Mouse (Mus musculus) heart, embryonic 11.5 days (tissue): ENCODE measurements at regions not wholly inside any gene's neighbourhood (a gene's known extent, or its start where the extent isn't known, plus 50 kb on each side); places are given as distances from the start of the nearest gene placed in this dataset.

Experiments used
- ATAC-seq: fragments of 200-750 bp; cut with Nextera tagmentation; replicated peaks from 2 replicates; pipeline ENCODE4 v1.8.0; 2017; ENCODE audit warnings: moderate library complexity; ENCODE audit not compliant: insufficient number of reproducible peaks, low FRiP score, low TSS enrichment
- H3K27ac ChIP-seq: fragments of 300-500 bp; sonication (generic); 2 replicates; pipeline ENCODE4 v1.5.1; 2014; ENCODE audit warnings: mild to moderate bottlenecking, low read depth, low read length
- H3K27me3 ChIP-seq: fragments of 300-500 bp; sonication (generic); 2 replicates; pipeline ENCODE4 v1.6.1; 2014; ENCODE audit warnings: mild to moderate bottlenecking, low read length, mixed read lengths; ENCODE audit not compliant: control insufficient read depth, insufficient read depth
- H3K36me3 ChIP-seq: fragments of 300-500 bp; sonication (generic); 2 replicates; pipeline ENCODE4 v1.6.1; 2014; ENCODE audit warnings: mild to moderate bottlenecking, low read length, moderate library complexity, mixed read lengths; ENCODE audit not compliant: control insufficient read depth, insufficient read depth
- H3K4me1 ChIP-seq: fragments of 300-500 bp; sonication (generic); 2 replicates; pipeline ENCODE4 v1.6.1; 2014; ENCODE audit warnings: low read length; ENCODE audit not compliant: control insufficient read depth, insufficient read depth
- H3K4me2 ChIP-seq: fragments of 300-500 bp; sonication (generic); 2 replicates; pipeline ENCODE4 v1.6.1; 2014; ENCODE audit warnings: mild to moderate bottlenecking, moderate library complexity
- H3K4me3 ChIP-seq: fragments of 300-500 bp; sonication (generic); 2 replicates; pipeline ENCODE4 v1.5.1; 2014; ENCODE audit warnings: low read depth, low read length
- H3K9ac ChIP-seq: fragments of 300-500 bp; sonication (generic); 2 replicates; pipeline ENCODE4 v1.6.1; 2014; ENCODE audit warnings: mild to moderate bottlenecking, low read depth, low read length, moderate library complexity
- H3K9me3 ChIP-seq: fragments of 300-500 bp; sonication (generic); replicated peaks from 2 replicates; pipeline ENCODE4 v1.6.1; 2016; ENCODE audit warnings: low read length; ENCODE audit not compliant: control insufficient read depth
- WGBS: fragments of 180-500 bp; shearing (Covaris S2); extraction: QIAGEN DNeasy Blood & Tissue Kit; methylation state at CpG from one replicate; pipeline ENCODE4 v1.1.7; 2014; ENCODE audit not compliant: insufficient replicate concordance; 5-methylcytosine and 5-hydroxymethylcytosine counted together

GRCm38 (mm10) chr2:178843458-178843857 lies 413.1 kb downstream of the Cdh26 start:
- Histone ChIP-seq H3K36me3 (no peaks in the 10 kb centered on the region), H3K4me2 (no peak overlapping the region), H3K9me3 (no peaks in the 10 kb centered on the region), H3K27me3 (peaks cover 3% of the 10 kb centered on the region; the same call in 1 of the 2 replicates), H3K4me3 (no peak overlapping the region), H3K4me1 (peaks cover 12% of the 10 kb centered on the region), H3K27ac (no peak overlapping the region), H3K9ac (no peak overlapping the region)
- WGBS, result 88% methylated on average over 3 of the region's 3 CpGs
- no peak for ATAC-seq

GRCm38 (mm10) chr2:178844561-178844960 lies 414.2 kb downstream of the Cdh26 start:
- H3K4me3 ChIP-seq, result no peak overlapping the region
- no peak overlapping the region for H3K9ac ChIP-seq
- 88% methylated on average over 4 of the region's 4 CpGs for WGBS
- H3K9me3 ChIP-seq, result no peaks in the 10 kb centered on the region
- H3K27ac ChIP-seq, result no peak overlapping the region
- no peak overlapping the region for H3K4me2 ChIP-seq
- ATAC-seq, result no peak
- H3K4me1 ChIP-seq, result peaks cover 10% of the 10 kb centered on the region
- H3K36me3 ChIP-seq, result no peaks in the 10 kb centered on the region
- peaks cover under 1% of the 10 kb centered on the region; the same call in 1 of the 2 replicates for H3K27me3 ChIP-seq

DNA sequence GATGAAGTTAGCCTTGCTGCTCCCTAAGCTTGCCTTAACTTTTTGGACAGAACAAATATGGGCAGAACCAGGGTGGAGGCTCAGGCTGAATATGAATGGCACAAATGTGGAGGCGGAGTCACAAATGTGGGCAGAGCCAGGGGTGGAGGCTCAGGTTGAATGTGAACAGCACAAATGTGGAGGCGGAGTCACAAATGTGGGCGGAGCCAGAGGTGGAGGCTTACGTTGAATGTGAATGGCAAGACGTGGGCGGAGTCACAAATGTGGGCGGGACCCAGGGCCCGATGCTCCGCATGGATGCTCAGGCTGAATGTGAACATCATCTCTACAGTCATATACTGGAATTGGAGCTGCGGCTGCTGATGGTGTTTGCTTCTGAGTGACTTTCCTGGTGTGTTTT lies 420.0 kb downstream of the Cdh26 start:
- 80% methylated on average over 10 of the region's 10 CpGs for WGBS
- H3K9me3 ChIP-seq, result no peaks in the 10 kb centered on the region
- H3K27me3 ChIP-seq, result no peaks in the 10 kb centered on the region
- no peak for ATAC-seq
- H3K4me3 ChIP-seq, result no peak overlapping the region
- H3K4me2 ChIP-seq, result no peak overlapping the region
- H3K27ac ChIP-seq, result no peak overlapping the region
- 0 out of 2 replicates have a peak, but pooled peaks cover 4% of the 10 kb centered on the region for H3K4me1 ChIP-seq
- H3K36me3 ChIP-seq, result no peaks in the 10 kb centered on the region
- H3K9ac ChIP-seq, result no peak overlapping the region

GRCm38 (mm10) chr2:178850769-178851168 lies 420.4 kb downstream of the Cdh26 start:
- H3K4me1 ChIP-seq, result 0 out of 2 replicates have a peak, but pooled peaks cover 4% of the 10 kb centered on the region
- no peak overlapping the region for H3K27ac ChIP-seq
- WGBS, result 81% methylated on average over 11 of the region's 11 CpGs
- no peak overlapping the region for H3K4me3 ChIP-seq
- ATAC-seq, result no peak
- H3K27me3 ChIP-seq, result no peaks in the 10 kb centered on the region
- no peaks in the 10 kb centered on the region for H3K36me3 ChIP-seq
- H3K9me3 ChIP-seq, result no peaks in the 10 kb centered on the region
- no peak overlapping the region for H3K4me2 ChIP-seq
- H3K9ac ChIP-seq, result no peak overlapping the region

DNA sequence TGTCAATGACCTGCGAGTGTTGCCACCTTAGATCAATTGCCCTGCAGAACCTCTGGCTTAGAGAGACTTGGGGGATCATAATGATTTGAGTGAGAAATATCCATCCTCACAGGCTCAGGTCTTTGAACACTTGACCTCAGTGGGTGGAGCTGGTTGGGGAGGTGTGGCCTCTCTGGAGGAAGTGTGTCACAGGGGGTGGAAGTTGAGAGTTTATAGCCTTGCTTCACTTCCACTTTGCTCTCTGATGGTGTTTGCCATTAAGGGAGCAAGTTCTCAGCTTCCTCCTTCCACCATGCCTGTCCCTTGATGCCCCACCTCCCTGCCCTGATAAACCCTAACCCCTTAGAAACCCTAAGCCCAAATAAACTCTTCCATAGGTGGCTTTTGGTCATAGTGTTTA lies 423.7 kb downstream of the Cdh26 start:
- Histone ChIP-seq H3K9me3 (no peaks in the 10 kb centered on the region), H3K9ac (no peak overlapping the region), H3K27ac (no peak overlapping the region), H3K4me2 (no peak overlapping the region), H3K4me1 (no peaks in the 10 kb centered on the region), H3K36me3 (no peaks in the 10 kb centered on the region), H3K4me3 (no peak overlapping the region), H3K27me3 (no peaks in the 10 kb centered on the region)
- ATAC-seq, result no peak
- WGBS, result 65% methylated on average over 1 of the region's 1 CpGs

DNA sequence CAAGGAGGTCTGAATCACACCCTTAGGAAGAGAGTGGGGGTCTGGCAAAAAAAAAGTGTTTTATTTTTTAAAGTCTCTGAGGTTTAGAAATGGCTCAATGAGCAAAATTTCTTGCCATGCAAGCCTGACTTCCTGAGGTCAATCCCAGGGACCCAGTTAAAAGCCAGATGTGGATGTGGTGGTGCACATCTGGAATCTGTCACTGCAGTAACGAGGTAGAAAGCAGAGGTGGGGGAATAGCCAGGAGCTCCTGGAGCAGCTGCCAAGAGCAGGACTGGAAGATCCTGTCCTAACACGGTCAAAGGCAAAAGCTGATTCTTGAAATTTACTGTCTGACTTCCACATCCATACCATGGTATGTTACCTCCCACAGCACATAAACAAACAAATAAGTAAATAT lies 424.4 kb downstream of the Cdh26 start:
- no peak overlapping the region for H3K4me2 ChIP-seq
- H3K9me3 ChIP-seq, result no peaks in the 10 kb centered on the region
- WGBS, result 45% methylated on average over 2 of the region's 2 CpGs
- ATAC-seq, result no peak
- H3K27ac ChIP-seq, result no peak overlapping the region
- no peaks in the 10 kb centered on the region for H3K27me3 ChIP-seq
- no peak overlapping the region for H3K4me3 ChIP-seq
- H3K9ac ChIP-seq, result no peak overlapping the region
- no peaks in the 10 kb centered on the region for H3K36me3 ChIP-seq
- no peaks in the 10 kb centered on the region for H3K4me1 ChIP-seq

- no peak overlapping the region for H3K4me3 ChIP-seq
- H3K27ac ChIP-seq, result no peak overlapping the region
- ATAC-seq, result no peak
- no peaks in the 10 kb centered on the region for H3K9me3 ChIP-seq
- no peak overlapping the region for H3K9ac ChIP-seq
- H3K36me3 ChIP-seq, result no peaks in the 10 kb centered on the region
- no peak overlapping the region for H3K4me2 ChIP-seq
- no peaks in the 10 kb centered on the region for H3K4me1 ChIP-seq
- H3K27me3 ChIP-seq, result no peaks in the 10 kb centered on the region
These were observed 432.3 kb downstream of the Cdh26 start for GRCm38 (mm10) chr2:178862620-178863019.

DNA sequence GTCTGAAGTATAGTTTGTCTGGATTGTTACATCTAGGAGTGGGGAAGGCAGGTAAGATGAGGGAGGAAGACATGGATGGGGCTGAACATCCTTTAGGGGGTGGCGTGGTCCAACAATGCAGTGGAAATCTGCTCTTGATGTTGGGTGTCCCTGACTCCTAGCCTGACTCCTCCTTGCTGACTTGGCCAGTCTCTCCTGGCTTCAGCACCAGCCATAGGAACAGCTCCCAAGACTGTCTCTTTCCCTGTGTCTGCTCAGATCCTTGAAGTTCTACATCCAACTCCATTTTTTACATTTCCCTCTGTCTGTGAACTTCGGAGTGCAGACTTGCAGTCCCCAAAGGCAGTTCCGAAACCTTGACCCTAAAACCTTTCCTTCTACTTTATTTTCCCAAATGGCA lies 436.8 kb downstream of the Cdh26 start:
- no peaks in the 10 kb centered on the region for H3K27me3 ChIP-seq
- ATAC-seq, result no peak

GRCm38 (mm10) chr2:178869160-178869559 lies 438.8 kb downstream of the Cdh26 start:
- no peaks in the 10 kb centered on the region for H3K9me3 ChIP-seq
- H3K4me1 ChIP-seq, result no peaks in the 10 kb centered on the region
- H3K9ac ChIP-seq, result no peak overlapping the region
- no peak overlapping the region for H3K27ac ChIP-seq
- H3K4me3 ChIP-seq, result no peak overlapping the region
- H3K36me3 ChIP-seq, result no peaks in the 10 kb centered on the region
- no peak overlapping the region for H3K4me2 ChIP-seq
- 83% methylated on average over 3 of the region's 3 CpGs for WGBS
- no peak for ATAC-seq
- no peaks in the 10 kb centered on the region for H3K27me3 ChIP-seq

More for the DNA sequence above, 436.8 kb downstream of the Cdh26 start:
- Histone ChIP-seq H3K9me3 (no peaks in the 10 kb centered on the region), H3K4me3 (no peak overlapping the region), H3K27ac (no peak overlapping the region), H3K36me3 (no peaks in the 10 kb centered on the region), H3K4me1 (no peaks in the 10 kb centered on the region), H3K9ac (no peak overlapping the region), H3K4me2 (no peak overlapping the region)
- 53% methylated on average over 3 of the region's 3 CpGs for WGBS
